Mouse (Mus musculus) A20 (cell line): ENCODE data around the gene Adgrg6.

Experiments
- DNase-seq: peaks from one replicate; pipeline ENCODE4 v3.0.0-alpha.2; 2011; ENCODE audit warnings: low read depth, low spot score

The Adgrg6 gene

GRCm38 (mm10) chr10:14544941-14545717 is at the start of gene Adgrg6:
Gene Adgrg6 (minus strand): TSS chr10:14545659.
- DNase-seq = no peak

GRCm38 (mm10) chr10:14592215-14592614 is 46.8 kb upstream of the Adgrg6 start:
- no peak for DNase-seq

- no peak for DNase-seq
Measured at GRCm38 (mm10) chr10:14590816-14591215, 45.4 kb upstream of the Adgrg6 start.

GRCm38 (mm10) chr10:14589667-14590066 is 44.2 kb upstream of the Adgrg6 start:
- no peak for DNase-seq

- DNase-seq = no peak
Measured at GRCm38 (mm10) chr10:14583496-14583895, 38.0 kb upstream of the Adgrg6 start.

- DNase-seq = no peak
Measured at GRCm38 (mm10) chr10:14574255-14574654, 28.8 kb upstream of the Adgrg6 start.

- no peak for DNase-seq
Measured at GRCm38 (mm10) chr10:14571143-14571542, 25.7 kb upstream of the Adgrg6 start.

GRCm38 (mm10) chr10:14570616-14571015 is 25.2 kb upstream of the Adgrg6 start:
- DNase-seq = no peak

- no peak for DNase-seq
Measured at GRCm38 (mm10) chr10:14546111-14546551, 672 bp upstream of the Adgrg6 start.

GRCm38 (mm10) chr10:14544608-14544940 is 885 bp downstream of the Adgrg6 start:
- no peak for DNase-seq

- DNase-seq = no peak
Measured at GRCm38 (mm10) chr10:14543511-14544067, 1.9 kb downstream of the Adgrg6 start.

GRCm38 (mm10) chr10:14537102-14537501 is 8.4 kb downstream of the Adgrg6 start:
- DNase-seq = no peak

- no peak for DNase-seq
Measured at GRCm38 (mm10) chr10:14531090-14531489, 14.4 kb downstream of the Adgrg6 start.

GRCm38 (mm10) chr10:14530670-14531069 is 14.8 kb downstream of the Adgrg6 start:
- DNase-seq = no peak

- DNase-seq = no peak
Measured at GRCm38 (mm10) chr10:14527765-14528164, 17.7 kb downstream of the Adgrg6 start.

GRCm38 (mm10) chr10:14522729-14523128 is 22.7 kb downstream of the Adgrg6 start:
- no peak for DNase-seq

GRCm38 (mm10) chr10:14520912-14521675 is 24.4 kb downstream of the Adgrg6 start:
- DNase-seq = no peak

- no peak for DNase-seq
Measured at GRCm38 (mm10) chr10:14517909-14518308, 27.6 kb downstream of the Adgrg6 start.

GRCm38 (mm10) chr10:14511904-14512663 is 33.4 kb downstream of the Adgrg6 start:
- DNase-seq = no peak

- DNase-seq = no peak
Measured at GRCm38 (mm10) chr10:14511157-14511556, 34.3 kb downstream of the Adgrg6 start.

GRCm38 (mm10) chr10:14495658-14496057 is 49.8 kb downstream of the Adgrg6 start:
- no peak for DNase-seq

- no peak for DNase-seq
Measured at GRCm38 (mm10) chr10:14495204-14495603, 50.3 kb downstream of the Adgrg6 start.
